Mouse (Mus musculus) ES-E14 (cell line): ENCODE data around the gene Fundc1. TPM values are rescaled to one million over a fixed set of nuclear protein-coding genes. Genes with fewer than 3 reads are reported as not detected.

Experiments used
- DNase-seq: peaks from one replicate; pipeline ENCODE4 v3.0.0-alpha.2; 2013; ENCODE audit warnings: low read depth, low spot score
- H3K27ac ChIP-seq: 2 replicates; pipeline ENCODE4 v1.5.1; 2012; ENCODE audit warnings: low read depth, mild to moderate bottlenecking, low read length, moderate library complexity, mixed read lengths; ENCODE audit not compliant: poor library complexity, insufficient read depth, severe bottlenecking
- H3K36me3 ChIP-seq: 2 replicates; pipeline ENCODE4 v1.6.1; 2012; ENCODE audit warnings: mild to moderate bottlenecking, low read length, moderate library complexity, mixed read lengths; ENCODE audit not compliant: control insufficient read depth, poor library complexity, insufficient read depth, severe bottlenecking
- H3K4me1 ChIP-seq, 2 experiments: fragments of 150-350 bp in 1 of 2; sonication (generic) in 1 of 2; 2 replicates each; pipeline ENCODE4 v1.6.1; 2012; ENCODE audit warnings: low read length in 2 of 2, mild to moderate bottlenecking in 1 of 2, mixed read lengths in 1 of 2; ENCODE audit not compliant: control insufficient read depth in 2 of 2, insufficient read depth in 2 of 2, poor library complexity in 1 of 2
- H3K4me3 ChIP-seq, 2 experiments: fragments of 150-350 bp in 1 of 2; sonication (generic) in 1 of 2; 2 replicates each; pipeline ENCODE4 v1.5.1; 2012; ENCODE audit warnings: low read length in 2 of 2, low read depth in 1 of 2, mild to moderate bottlenecking in 1 of 2, mixed read lengths in 1 of 2; ENCODE audit not compliant: insufficient read depth in 1 of 2, poor library complexity in 1 of 2, severe bottlenecking in 1 of 2
- H3K9ac ChIP-seq: 2 replicates; pipeline ENCODE4 v1.6.1; 2012; ENCODE audit warnings: low read depth, mild to moderate bottlenecking, low read length, mixed read lengths; ENCODE audit not compliant: poor library complexity, insufficient read depth, severe bottlenecking
- H3K9me3 ChIP-seq: fragments of 150-350 bp; sonication (generic); 2 replicates; pipeline ENCODE4 v1.6.1; 2012; ENCODE audit warnings: low read depth, mild to moderate bottlenecking, low read length; ENCODE audit not compliant: control insufficient read depth, insufficient read depth
- CHD2 ChIP-seq: IDR thresholded peaks from 2 replicates; pipeline ENCODE4 v1.6.1; 2014; ENCODE audit warnings: mild to moderate bottlenecking, low read depth, low read length, inconsistent platforms
- HCFC1 ChIP-seq: IDR thresholded peaks from 2 replicates; pipeline ENCODE4 v1.6.1; 2012; ENCODE audit warnings: low read length, inconsistent platforms, borderline replicate concordance; ENCODE audit not compliant: insufficient read depth
- MAFK ChIP-seq: IDR thresholded peaks from 2 replicates; pipeline ENCODE4 v1.6.1; 2014; ENCODE audit warnings: mild to moderate bottlenecking, low read depth, low read length, inconsistent platforms; ENCODE audit not compliant: insufficient read depth
- ZC3H11A ChIP-seq: IDR thresholded peaks from 2 replicates; pipeline ENCODE4 v1.6.1; 2012; ENCODE audit warnings: low read depth, mild to moderate bottlenecking, inconsistent platforms, low read length, borderline replicate concordance
- ZNF384 ChIP-seq: IDR thresholded peaks from 2 replicates; pipeline ENCODE4 v1.6.1; 2012; ENCODE audit warnings: low read depth, low read length, inconsistent platforms
- in situ Hi-C, 2 experiments: fragments of 600-800 bp; cut with MboI; formaldehyde crosslinking; loops; one replicate each; pipeline ENCODE4 v1.15.1; 2025; ENCODE audit warnings: low sequenced_read_pairs in 2 of 2, inconsistent platforms in 1 of 2; ENCODE audit not compliant: unreplicated experiment in 2 of 2
- total RNA-seq: library from RNA; depleted of rRNA; stranded (reverse); fragments of 300-350 nt; gene quantifications from 2 replicates; pipeline ENCODE4 v1.2.3, GENCODE M21; 2012

Fundc1 gene
- total RNA-seq, 1 experiment = 8.8 TPM

DNA sequence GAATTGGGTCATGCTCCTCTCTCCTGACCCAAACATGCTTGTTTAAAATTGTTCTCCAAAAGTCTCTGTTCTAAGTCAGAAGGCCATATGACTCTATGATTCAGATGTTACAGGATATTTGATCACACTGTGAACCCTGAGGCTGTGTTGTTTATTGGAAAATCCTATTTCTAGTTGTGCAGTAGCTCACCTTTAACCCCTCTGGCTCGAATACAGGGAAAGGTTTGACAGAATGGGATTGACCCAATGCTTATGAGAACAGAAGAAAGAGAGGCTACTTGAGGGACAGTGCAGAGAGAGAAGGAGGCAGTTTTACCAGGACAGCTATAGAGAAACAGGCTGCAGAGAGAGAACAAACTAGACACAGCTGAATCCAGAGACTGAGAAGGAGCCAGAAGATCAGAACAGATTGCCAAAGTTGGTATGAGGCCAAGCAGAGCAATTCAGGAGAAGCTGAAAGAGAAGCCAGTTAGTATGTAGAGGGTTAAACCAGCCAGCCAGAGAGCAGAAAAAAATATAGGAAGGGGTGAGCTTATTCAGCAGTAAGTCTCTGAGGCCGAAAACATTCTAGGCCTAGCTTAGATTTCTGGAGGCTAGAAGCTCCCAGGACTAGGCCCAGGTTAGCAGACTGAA lies 27.1 kb downstream of the Fundc1 start:
- TF ChIP-seq ZC3H11A = no peak
- no peak for TF ChIP-seq CHD2
- no peak for TF ChIP-seq MAFK
- no peak for TF ChIP-seq ZNF384
- TF ChIP-seq HCFC1 = no peak
- in situ Hi-C loops = no loop called here
- Histone ChIP-seq H3K27ac (no peak overlapping the region), H3K4me1 (peaks cover 0 to 3% of the 10 kb centered on the region in 2 experiments; a peak in 1 of 4 replicates), H3K9ac (no peak overlapping the region), H3K9me3 (no peaks in the 10 kb centered on the region), H3K4me3 (no peak overlapping the region), H3K36me3 (no peaks in the 10 kb centered on the region)
- DNase-seq = no peak

DNA sequence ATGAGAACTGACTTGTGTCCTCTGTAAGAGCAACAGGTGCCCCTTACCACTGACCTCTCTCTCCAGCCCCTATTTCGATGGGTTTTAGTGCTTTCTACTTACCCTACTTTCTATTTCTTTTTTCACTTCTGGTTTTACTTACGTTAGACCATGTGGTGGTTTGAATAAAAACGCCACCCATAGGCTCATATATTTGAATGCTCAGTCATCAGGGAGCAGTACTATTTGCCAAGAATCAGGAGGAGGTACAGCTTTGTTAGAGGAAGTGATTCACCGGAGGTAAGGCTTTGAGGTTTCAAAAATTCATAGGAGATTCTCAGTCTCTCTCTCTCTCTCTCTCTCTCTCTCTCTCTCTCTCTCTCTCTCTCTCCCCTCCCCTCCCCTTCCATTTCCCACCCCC lies 34.4 kb downstream of the Fundc1 start:
- Histone ChIP-seq H3K4me3 (no peak overlapping the region), H3K9me3 (no peaks in the 10 kb centered on the region), H3K27ac (no peak overlapping the region), H3K36me3 (no peaks in the 10 kb centered on the region), H3K4me1 (no peaks in the 10 kb centered on the region), H3K9ac (no peak overlapping the region)
- no peak for DNase-seq
- TF ChIP-seq MAFK = no peak
- no peak for TF ChIP-seq HCFC1
- no peak for TF ChIP-seq ZC3H11A
- no peak for TF ChIP-seq CHD2
- no peak for TF ChIP-seq ZNF384
- in situ Hi-C loops = no loop called here

DNA sequence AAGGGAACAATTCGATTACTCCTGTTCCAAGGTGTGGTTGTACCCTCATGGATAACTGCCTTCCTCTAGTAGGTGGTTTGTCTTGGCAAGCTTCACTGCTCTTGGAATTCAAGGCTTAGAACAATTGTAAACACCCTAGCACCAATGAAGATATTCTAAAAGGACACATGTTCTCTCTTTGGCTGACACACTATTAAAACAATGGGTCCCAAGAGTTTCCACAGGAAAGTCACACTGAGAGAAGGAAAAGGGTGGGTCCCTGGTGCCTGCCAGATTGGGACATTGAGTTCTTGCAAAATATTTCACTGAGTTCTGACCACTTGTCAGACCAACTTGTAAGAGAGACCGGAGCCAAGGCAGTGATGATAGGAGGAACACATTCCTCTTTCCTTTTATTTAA lies 45.1 kb downstream of the Fundc1 start:
- TF ChIP-seq MAFK (no peak), ZNF384 (no peak), HCFC1 (no peak), CHD2 (no peak), ZC3H11A (no peak)
- H3K4me3 ChIP-seq = no peak overlapping the region
- H3K27ac ChIP-seq = no peak overlapping the region
- DNase-seq = no peak
- H3K9me3 ChIP-seq = no peaks in the 10 kb centered on the region
- no peaks in the 10 kb centered on the region; a peak in 1 of 4 replicates for H3K4me1 ChIP-seq
- no peak overlapping the region for H3K9ac ChIP-seq
- no peaks in the 10 kb centered on the region for H3K36me3 ChIP-seq
- in situ Hi-C loops = no loop called here

DNA sequence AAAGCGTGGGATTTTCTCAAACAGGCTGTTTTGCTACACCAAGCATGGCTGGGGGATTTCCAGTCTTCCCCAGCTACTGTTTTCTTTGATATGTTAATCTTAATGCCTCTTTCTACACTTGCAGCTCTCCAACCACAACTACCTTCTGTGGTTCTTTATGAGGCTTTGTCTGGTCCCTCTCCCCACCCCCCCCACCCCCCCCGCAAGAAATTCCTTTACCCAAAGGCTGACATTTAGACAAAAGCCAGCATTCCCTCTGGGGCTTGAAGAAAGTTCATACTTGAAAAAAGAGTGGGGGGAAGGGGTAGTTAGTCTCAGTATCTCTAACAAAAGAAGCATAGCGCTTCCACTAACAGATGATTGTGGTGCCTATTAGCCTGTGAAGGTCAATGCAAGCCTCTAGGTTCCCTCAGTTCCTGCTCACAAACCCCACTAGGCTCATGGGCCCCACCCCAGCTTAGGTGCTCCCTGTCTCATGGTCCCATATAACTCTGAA lies 50.9 kb downstream of the Fundc1 start:
- in situ Hi-C loops = no loop called here
- H3K4me3 ChIP-seq = no peak overlapping the region
- DNase-seq = peak; percentile 47
- H3K9me3 ChIP-seq = no peaks in the 10 kb centered on the region
- no peak overlapping the region for H3K9ac ChIP-seq
- H3K4me1 ChIP-seq = peaks cover 0 to 3% of the 10 kb centered on the region in 2 experiments; a peak in 1 of 4 replicates
- H3K27ac ChIP-seq = peak overlapping the region; percentile 40; the same call in 1 of the 2 replicates
- TF ChIP-seq CHD2 (peak; percentile 10; the same call in 1 of the 2 replicates), ZC3H11A (no peak)
- H3K36me3 ChIP-seq = no peaks in the 10 kb centered on the region

DNA sequence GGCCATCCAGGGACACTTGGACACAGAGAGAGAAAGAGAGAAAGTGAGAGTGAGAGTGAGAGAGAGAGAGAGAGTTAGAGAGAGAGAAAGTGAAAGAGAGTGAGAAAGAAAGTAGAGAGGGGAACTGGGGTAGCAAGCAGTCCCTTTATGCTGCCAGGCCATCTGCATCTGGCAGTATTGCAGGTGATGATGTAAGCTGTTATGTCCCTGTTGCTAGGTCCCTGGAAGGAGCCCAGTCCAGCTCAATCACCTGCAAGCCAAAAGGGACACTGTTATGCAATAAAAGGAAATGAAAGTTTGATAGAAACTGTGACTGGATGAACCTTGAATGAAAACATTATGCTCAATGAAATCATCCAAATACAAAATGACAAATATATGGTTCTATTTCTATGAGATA lies 52.0 kb downstream of the Fundc1 start:
- no peak overlapping the region for H3K27ac ChIP-seq
- H3K4me1 ChIP-seq = peaks cover 0 to 3% of the 10 kb centered on the region in 2 experiments; a peak in 1 of 4 replicates
- H3K36me3 ChIP-seq = no peaks in the 10 kb centered on the region
- DNase-seq = no peak
- in situ Hi-C loops = no loop called here
- H3K4me3 ChIP-seq = no peak overlapping the region
- H3K9ac ChIP-seq = no peak overlapping the region
- TF ChIP-seq CHD2 (no peak), ZNF384 (no peak), HCFC1 (no peak), ZC3H11A (no peak), MAFK (no peak)
- no peaks in the 10 kb centered on the region for H3K9me3 ChIP-seq
